Comparison of ENCODE assay signal across 9 mouse cellular contexts in the genomic region with DNA sequence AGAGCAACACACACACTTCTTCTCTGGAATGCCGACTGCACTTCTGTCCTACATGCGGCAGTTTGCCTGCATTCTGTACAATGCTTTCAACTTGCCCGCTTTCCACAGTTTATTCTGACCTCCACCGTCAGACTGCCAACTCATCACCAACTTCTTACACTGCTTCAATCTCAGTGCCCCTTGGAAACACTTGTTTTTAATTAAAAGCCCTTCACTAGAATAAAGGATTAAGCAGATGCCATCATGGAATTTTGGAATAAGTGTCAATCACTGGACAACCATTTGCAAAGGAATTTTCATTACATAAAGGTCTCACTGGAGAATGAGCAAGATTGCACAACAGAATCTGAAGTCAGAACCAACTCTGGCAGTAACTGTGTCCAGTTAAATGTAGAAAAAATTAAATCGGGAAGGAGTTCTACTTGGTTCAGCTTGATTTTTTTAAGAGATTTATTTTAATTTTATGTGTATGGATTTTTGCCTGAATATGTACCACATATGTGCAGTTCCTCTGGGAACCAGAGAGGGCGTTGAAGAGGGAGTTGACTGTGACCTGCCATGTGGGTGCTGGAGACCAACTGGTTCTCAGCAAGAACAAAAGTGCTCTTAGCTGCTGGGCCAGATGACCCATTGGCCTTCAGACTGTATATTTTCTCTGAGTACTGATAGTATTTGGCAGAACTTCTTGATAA.
A peak's percentile ranks its signal among the peaks of the same experiment; 100 is the strongest.
DNase-seq lines count a peak whose midpoint lies in the region; ATAC-seq and TF ChIP-seq lines count a peak whose summit lies in the region.
"Had no signal": no experiment of that assay in that cellular context is flagged by ENCODE, and none has a peak within 500 bp of the region (broad histone marks: within the 10 kb centered on the region; RNA-seq: fewer than 3 reads in every experiment).

No protein-coding gene starts in this region.

- H3K4me1 ChIP-seq in heart, embryonic 11.5 days (ENCODE audit: control insufficient read depth, insufficient read depth, low read length): peaks cover 49% of the 10 kb centered on the region
- peaks cover 3% of the 10 kb centered on the region; the same call in 1 of the 2 replicates for H3K4me1 ChIP-seq in E14TG2a.4 (replicated peaks; ENCODE audit: low read depth, low read length)
- peaks cover 72% of the 10 kb centered on the region for H3K4me1 ChIP-seq in heart, embryonic 12.5 days (replicated peaks)

- TF ChIP-seq CTCF in E14TG2a.4 (conservative IDR thresholded peaks at IDR 0.05; ENCODE audit: low read length): peak; percentile 19; the same call in 1 of the 2 replicates

- H3K4me2 ChIP-seq in heart, embryonic 11.5 days: peak overlapping the region; percentile 11; the same call in 1 of the 2 replicates
- 0 out of 2 replicates have a peak overlapping the region, but pooled peaks have one; percentile 14 for H3K4me2 ChIP-seq in heart, embryonic 12.5 days

- H3K27me3 ChIP-seq in heart, embryonic 11.5 days (ENCODE audit: control insufficient read depth, insufficient read depth, low read length): no peaks in the 10 kb centered on the region
- H3K27me3 ChIP-seq in E14TG2a.4 (ENCODE audit: insufficient read depth, low read length): no peaks in the 10 kb centered on the region
- no peaks in the 10 kb centered on the region for H3K27me3 ChIP-seq in heart, embryonic 12.5 days (replicated peaks)

- 45% methylated on average over 6 of the region's 6 CpGs for WGBS in heart, embryonic 11.5 days (ENCODE audit: insufficient replicate concordance)
- 44% methylated on average over 6 of the region's 6 CpGs for WGBS in heart, embryonic 12.5 days

- no peaks in the 10 kb centered on the region for H3K9me3 ChIP-seq in heart, embryonic 11.5 days (replicated peaks; ENCODE audit: control insufficient read depth, low read length)
- H3K9me3 ChIP-seq in E14TG2a.4 (ENCODE audit: low read length): no peaks in the 10 kb centered on the region
- no peaks in the 10 kb centered on the region for H3K9me3 ChIP-seq in heart, embryonic 12.5 days (replicated peaks)

- no peaks in the 10 kb centered on the region for H3K36me3 ChIP-seq in heart, embryonic 11.5 days (ENCODE audit: control insufficient read depth, insufficient read depth, low read length)
- no peaks in the 10 kb centered on the region for H3K36me3 ChIP-seq in E14TG2a.4 (ENCODE audit: insufficient read depth, low read length)
- H3K36me3 ChIP-seq in heart, embryonic 12.5 days: no peaks in the 10 kb centered on the region

- H3K27ac ChIP-seq in heart, embryonic 11.5 days (ENCODE audit: low read depth, low read length): peak overlapping the region; percentile 90
- H3K27ac ChIP-seq in heart, embryonic 12.5 days (ENCODE audit: poor library complexity, severe bottlenecking): peak overlapping the region; percentile 95

- H3K9ac ChIP-seq in heart, embryonic 11.5 days (ENCODE audit: low read depth, low read length): no peak overlapping the region
- peak overlapping the region; percentile 40; the same call in 1 of the 2 replicates for H3K9ac ChIP-seq in heart, embryonic 12.5 days

- H3K4me3 ChIP-seq in heart, embryonic 11.5 days (ENCODE audit: low read depth, low read length): no peak overlapping the region
- H3K4me3 ChIP-seq in E14TG2a.4 (replicated peaks; ENCODE audit: low read length): no peak overlapping the region
- no peak overlapping the region for H3K4me3 ChIP-seq in heart, embryonic 12.5 days

- ATAC-seq in heart, embryonic 11.5 days (replicated peaks; ENCODE audit: insufficient number of reproducible peaks, low FRiP score, low TSS enrichment): no peak
- no peak for ATAC-seq in heart, embryonic 12.5 days (ENCODE audit: insufficient number of reproducible peaks, low FRiP score)
- no peak for ATAC-seq in erythroid progenitor cell, adult 5-6 weeks (replicated peaks; ENCODE audit: low FRiP score, poor library complexity, severe bottlenecking)

- no peak for DNase-seq in heart, adult 8-10 months (ENCODE audit: low spot score)
- peak; percentile 25 to 38 for DNase-seq in kidney, postnatal 36 days
- DNase-seq in spleen, postnatal 36 days (ENCODE audit: low spot score in 2 of 2): no peak
- no peak for DNase-seq in natural killer cell, adult 2 months (ENCODE audit: low spot score in 2 of 2)
- DNase-seq: gastrocnemius, postnatal 14 days had no signal

Comparison
In these comparisons a context has a peak if more than half of its experiments do, and no peak if none do; other contexts are left out.
1. DNase-seq: peak in kidney, postnatal 36 days (2 of 2); none in heart, adult 8-10 months (single experiment), spleen, postnatal 36 days (0 of 2) and natural killer cell, adult 2 months (0 of 2).